Mouse (Mus musculus): ENCODE results near the gene Iqcf1.

DNA sequence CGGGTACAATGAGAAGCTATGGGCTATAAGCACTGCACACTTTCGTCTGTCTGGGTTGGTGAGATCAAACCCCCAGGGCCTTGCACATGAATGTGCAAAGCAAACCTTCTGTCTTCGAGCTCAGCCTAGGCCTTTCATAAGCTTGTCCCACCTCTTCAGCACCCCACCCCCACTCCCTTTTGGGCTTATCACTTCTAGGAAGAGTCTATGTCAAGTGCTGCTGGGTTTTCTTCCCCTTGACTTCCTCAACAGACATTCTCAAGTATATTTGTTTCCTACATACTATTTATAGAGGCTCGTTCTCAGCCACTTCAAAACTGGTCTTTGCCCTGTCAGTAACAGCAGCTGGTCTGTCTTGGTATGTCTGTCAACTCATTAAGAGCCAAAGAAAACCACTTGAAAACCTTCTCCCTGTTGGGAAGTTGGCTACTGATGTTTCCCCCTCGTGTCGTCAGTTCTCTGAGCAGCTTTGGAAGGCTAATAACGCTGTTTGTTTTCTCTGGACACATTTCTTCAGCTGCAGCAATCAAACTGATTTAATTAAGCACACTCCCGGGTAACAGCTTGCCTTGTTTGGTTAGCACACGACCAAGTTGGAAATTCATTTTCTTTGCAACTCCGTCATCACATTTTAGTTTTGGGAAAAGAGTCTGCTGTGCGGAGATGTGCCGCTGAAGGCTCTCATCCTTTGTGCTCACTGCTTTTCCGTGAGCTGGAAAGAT is 13.1 kb downstream of the Iqcf1 start:
- TF ChIP-seq POLR2A (IDR thresholded peaks at IDR 0.05; ENCODE audit: borderline replicate concordance, control insufficient read depth, low read depth, low read length), result no peak
- TF ChIP-seq CTCF (IDR thresholded peaks at IDR 0.05; ENCODE audit: control insufficient read depth, insufficient read depth, low read length), result no peak

All from bone marrow, adult 2 months (tissue).